Mouse (Mus musculus): Measurements from ENCODE around the gene Phxr2.

DNA sequence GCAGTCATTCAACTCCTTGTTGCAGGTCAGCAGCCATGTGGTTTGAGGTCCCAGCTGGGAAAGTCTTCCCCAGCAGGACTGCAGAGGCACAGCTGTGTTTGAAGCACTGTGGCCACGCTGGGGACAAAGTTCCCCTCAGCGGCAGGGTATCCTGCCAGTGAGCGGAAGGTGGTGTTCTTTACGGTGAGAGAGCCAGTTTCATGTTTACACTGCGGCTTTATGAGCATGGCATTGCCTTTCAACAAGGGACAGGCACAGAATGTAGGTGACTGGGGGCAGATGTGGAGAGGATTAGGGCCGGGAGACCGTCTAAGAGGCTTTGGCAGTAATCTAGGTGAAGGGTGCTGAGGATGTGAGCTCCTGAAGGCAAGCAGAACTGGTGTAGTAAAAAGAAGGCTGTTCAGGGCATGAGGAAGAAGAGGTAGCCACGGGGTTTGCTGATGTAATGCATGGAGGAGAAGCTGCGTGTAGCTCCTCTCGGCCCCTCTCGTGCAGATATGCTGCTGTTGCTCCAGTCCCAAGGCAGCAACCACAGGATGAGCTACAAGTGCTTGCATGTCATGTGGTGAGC lies 1.7 kb upstream of the Phxr2 start:
- no peak for TF ChIP-seq POLR2A (IDR thresholded peaks at IDR 0.05; ENCODE audit: insufficient read length, low read depth)
- TF ChIP-seq MYOG (IDR thresholded peaks at IDR 0.05; ENCODE audit: control insufficient read depth in 1 of 3, insufficient read depth in 1 of 3, insufficient read length in 2 of 3, low read depth in 2 of 3) = peak in 1 of 3 experiments; percentile 54
- no peak for TF ChIP-seq MAX (IDR thresholded peaks at IDR 0.05; ENCODE audit: low read depth)
- no peak for TF ChIP-seq CEBPB (IDR thresholded peaks at IDR 0.05; ENCODE audit: insufficient read depth, poor library complexity, severe bottlenecking)
- no peak for TF ChIP-seq TCF12 (IDR thresholded peaks at IDR 0.05; ENCODE audit: insufficient read depth, poor library complexity, severe bottlenecking)
- no peak for TF ChIP-seq E2F4 (IDR thresholded peaks at IDR 0.05; ENCODE audit: insufficient read depth)
